Mouse (Mus musculus): Measurements from ENCODE around the gene Cntfr. TPM values are rescaled to one million over a fixed set of nuclear protein-coding genes. Genes with fewer than 3 reads are reported as not detected.
"Not testable (repeated sequence)": the region's sequence is repeated elsewhere in the genome, so short reads cannot be mapped to it uniquely, and the experiment has no call there.

The Cntfr gene
- 10.7 and 12.1 TPM in 2 replicates for polyA plus RNA-seq (2012; rRNA removed)

DNA sequence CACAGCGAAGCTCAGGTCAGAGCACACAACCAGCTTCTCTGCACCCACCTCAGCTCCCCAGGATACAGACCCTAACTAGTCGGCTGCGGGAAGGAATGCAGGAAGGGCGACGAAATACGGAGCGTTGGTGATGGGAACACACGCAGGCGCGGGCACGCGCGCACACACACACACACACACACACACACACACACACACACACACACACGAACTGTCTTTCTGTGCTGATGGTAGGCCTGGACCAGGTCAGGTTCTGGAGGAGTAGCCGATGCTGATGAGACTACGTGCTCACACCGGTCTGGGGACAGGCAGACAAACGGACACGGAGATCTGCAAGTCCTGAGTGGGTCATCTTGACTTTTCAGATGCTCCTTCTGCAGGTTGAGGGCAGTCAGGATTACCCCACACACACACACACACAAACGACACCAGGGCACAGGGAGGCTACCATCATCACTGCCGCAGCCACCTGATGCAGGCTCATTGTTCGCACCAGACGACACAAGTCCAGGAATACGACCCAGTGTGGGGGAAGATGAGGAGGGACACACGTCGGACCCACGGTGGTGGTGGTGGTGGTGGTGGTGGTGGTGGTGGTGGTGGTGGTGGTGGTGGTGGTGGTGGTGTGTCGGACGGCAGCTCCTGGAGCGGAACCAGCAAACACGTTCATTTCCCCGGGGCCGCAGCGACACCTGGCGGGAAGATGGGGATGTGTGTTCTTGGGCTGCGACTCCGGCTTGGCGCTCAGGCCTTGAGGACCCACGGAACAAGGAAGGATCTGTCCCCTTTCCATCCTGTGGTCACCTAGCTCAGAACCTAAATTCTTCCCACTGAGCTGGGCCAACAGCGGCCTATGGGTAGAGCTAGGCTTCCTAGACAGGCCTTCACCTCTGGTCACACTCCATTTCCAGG is at the start of gene Cntfr:
TSS of gene Cntfr (minus strand) at position 160 of the 912 bp plus-strand sequence.
- DNase-seq (ENCODE audit: low read depth) = not testable (repeated sequence)

DNA sequence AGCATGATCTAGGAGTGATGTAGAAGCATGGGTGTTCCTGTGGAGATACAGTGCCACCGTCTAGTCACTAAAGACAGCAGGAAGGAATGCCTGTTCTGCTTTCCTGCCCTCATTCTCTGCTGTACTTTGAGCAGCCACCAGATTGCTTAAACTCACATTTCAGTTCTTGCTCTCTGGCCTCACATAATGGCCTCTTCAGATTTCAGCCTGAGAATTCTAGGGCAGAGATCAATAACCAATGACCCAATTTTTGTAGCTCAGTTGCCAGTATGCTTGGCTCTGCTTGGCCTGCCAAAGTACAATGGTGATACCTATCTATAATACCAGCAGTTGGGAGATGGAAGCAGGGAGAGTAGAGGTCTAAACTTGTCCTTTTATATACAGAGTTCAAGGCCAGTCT is 48.1 kb upstream of the Cntfr start:
- DNase-seq (ENCODE audit: low read depth) = no peak

DNA sequence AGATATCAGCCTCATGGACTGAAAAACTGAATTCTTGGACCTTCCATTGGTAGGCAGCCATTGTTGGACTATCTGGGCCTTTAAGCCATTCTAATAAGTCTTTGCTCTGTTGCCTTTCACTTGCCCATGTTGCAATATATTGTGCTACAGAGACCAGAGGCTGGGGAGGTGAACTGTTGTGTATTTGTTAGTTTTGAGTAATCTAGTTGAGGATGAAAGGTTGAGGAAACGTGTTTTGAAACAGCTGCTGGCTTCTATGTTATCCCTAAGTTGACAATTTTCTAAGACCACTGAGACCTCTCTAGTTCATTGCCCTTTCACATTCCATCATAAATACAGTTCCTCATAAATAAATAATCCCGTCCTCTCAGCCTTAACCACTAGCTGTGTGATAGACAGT is 47.2 kb upstream of the Cntfr start:
- DNase-seq (ENCODE audit: low read depth) = no peak

DNA sequence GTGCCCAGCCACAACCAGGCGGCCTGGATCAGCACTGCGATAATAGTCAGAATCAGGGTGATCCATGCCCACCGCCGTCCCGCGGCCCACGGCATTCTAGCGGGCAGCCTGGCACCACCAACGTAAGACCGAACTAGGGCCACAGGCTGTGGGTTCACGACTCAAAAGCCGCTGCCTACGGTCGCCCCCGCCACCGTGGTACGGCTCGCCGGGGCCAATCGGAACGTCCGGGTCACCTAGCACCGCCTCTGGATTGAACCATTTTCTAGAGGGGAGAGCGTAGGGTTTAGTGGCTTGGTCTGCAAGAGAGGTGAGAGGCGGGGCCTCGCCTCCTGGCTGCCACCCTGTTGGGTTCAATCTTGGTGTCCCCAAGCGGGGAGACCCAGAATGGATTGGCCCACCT is 44.3 kb upstream of the Cntfr start:
- DNase-seq (ENCODE audit: low read depth) = no peak

DNA sequence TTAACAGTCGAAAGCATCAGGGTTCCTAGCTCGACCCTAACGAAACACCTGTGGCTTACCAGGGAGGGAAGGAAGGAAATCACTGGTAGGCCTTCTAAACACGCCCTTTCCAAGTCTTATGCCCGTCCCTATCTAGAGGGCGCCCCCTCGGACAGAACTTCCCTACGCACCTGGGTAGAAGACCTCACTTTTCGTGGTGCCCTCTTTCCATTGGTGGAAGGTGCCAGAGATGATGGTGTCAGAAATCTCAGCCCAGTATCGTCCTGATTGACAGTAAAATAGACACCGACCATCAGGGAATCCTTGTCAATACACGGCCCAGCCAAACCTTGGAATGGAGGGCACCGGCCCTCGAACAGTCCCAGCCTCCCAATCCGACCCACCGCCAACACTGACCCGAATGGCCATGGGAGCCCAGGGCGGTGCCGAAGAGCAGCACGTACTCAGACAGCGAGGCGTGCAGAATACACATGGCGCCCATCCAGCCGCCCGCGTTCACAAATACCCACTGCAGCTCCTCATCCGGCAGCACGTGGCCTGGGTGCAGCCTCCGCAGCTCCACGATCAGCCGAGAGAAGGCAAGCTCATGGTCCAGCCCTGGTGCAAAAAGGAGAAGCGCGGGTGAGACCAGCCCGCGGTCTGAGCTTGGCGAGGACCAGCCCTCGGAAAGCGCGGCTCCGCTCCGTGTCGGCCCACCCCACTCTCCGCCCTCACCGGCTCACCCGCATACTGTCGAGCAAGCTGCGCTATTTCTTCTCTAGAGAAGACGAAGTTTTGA is 43.7 kb upstream of the Cntfr start:
- no peak for DNase-seq (ENCODE audit: low read depth)

- DNase-seq (ENCODE audit: low read depth) = no peak
Measured at GRCm38 (mm10) chr4:41739260-41739659, 42.4 kb upstream of the Cntfr start.

DNA sequence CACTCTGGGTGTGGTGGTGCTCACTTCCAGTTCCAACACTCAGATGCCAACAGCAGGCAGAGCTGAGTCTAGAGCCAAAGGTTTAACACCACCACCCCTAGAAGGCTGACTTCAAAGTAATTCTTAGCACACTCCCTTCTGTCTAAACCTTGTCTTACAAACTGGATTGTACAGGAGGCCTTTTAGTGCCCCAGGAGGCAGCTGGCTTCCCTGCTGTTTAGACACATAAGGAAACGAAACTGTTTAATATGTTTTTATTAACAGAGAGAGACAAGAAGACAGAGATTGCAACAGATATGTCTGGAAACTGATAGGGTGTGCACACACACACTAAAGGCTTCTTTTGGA is 41.3 kb upstream of the Cntfr start:
- no peak for DNase-seq (ENCODE audit: low read depth)

- DNase-seq (ENCODE audit: low read depth) = no peak
Measured at GRCm38 (mm10) chr4:41737602-41738255, 40.8 kb upstream of the Cntfr start.

GRCm38 (mm10) chr4:41731052-41731765 is 34.3 kb upstream of the Cntfr start, which contains the start of gene Arid3c:
TSS of gene Arid3c (minus strand) at chr4:41731142.
- DNase-seq (ENCODE audit: low read depth) = no peak

GRCm38 (mm10) chr4:41726826-41727621 is 30.1 kb upstream of the Cntfr start:
- DNase-seq (ENCODE audit: low read depth) = no peak

DNA sequence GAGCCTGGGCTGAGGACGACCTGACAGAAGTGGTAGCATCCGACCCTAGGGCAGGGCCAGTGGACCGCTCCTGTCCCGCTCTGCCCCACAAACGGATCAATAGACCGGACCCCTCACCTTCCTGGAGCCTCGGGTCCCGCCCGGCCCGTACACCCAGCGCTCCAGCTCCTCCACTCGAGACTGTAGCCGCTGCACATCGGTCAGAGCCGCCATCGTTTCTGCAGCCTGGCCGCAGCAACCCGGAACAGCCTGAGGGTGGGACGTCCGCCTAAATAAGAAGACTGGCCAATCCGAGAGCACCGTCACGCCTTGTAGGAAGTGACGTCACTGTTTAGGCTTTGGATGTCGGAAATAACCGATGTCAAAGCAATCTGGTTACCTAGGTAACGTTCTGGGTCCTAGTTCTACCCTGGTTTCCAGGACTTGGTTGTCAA is 26.0 kb upstream of the Cntfr start, which contains the start of gene Dctn3:
TSS of gene Dctn3 (minus strand) at position 253 of the 434 bp plus-strand sequence.
- DNase-seq (ENCODE audit: low read depth) = no peak

DNA sequence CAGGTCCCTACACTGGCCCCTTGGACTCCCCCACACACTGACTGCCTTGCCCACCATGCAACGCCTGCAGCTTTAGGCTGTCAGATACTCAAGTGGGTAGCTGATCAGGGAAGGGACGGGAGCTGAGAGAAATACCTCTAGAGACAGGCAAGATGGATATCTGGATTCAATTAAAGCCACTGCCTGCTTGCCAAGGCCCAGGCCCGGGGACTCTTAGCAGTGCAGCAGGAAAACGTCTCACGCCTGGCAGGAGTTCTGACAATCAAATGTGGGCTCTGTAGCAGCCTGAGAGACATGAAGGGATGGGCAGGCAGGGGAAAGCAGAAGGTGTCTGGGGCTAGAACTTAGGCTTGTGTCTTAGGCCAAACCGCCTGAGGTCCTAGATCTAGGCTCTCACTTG is 19.9 kb upstream of the Cntfr start:
- DNase-seq (ENCODE audit: low read depth) = no peak

DNA sequence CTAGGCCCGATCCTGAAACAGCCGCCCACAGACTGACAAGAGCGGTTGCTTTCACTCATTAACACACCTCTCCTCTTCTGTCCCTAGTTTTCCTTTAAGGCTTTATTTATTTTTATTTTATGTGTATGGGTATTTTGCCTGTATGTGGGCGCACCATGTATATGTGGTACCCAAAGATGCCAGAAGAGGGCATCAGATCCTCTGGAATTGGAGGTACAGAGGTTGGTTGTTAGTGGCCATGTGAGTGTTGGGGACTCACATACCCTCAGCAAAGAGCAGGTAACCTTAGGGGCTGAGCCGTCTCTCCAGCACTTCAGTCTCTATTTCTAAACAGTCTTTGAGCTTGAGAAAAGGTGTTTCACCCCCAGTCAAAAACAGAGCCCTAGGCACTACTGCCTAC is 18.7 kb upstream of the Cntfr start:
- no peak for DNase-seq (ENCODE audit: low read depth)

DNA sequence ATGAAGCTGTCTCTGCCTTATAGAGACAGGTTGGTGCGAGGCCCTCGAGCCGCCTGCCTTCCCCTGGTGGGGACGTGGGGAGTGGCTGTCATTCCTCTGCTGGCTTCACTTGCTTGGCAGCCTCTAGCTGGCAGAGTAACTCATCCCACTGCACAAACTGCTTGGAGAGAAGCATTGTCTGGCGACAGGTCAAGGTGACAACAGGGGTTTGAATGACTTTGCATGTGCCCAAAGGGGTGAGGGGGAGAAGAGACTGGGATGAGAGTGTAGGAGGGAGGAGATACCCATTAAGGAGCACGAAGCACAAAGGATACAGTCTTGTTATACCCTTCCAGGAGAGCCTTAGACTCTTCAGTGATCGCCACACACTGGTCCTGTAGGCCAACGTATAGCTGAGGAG is 18.2 kb upstream of the Cntfr start:
- DNase-seq (ENCODE audit: low read depth) = no peak

GRCm38 (mm10) chr4:41714276-41714675 is 17.4 kb upstream of the Cntfr start:
- no peak for DNase-seq (ENCODE audit: low read depth)

GRCm38 (mm10) chr4:41713197-41714067 is 16.5 kb upstream of the Cntfr start, which contains the start of gene Rpp25l:
TSS of gene Rpp25l (minus strand) at chr4:41713534.
- no peak for DNase-seq (ENCODE audit: low read depth)

- DNase-seq (ENCODE audit: low read depth) = no peak
Measured at GRCm38 (mm10) chr4:41712421-41713196, 15.7 kb upstream of the Cntfr start.

- no peak for DNase-seq (ENCODE audit: low read depth)
Measured at GRCm38 (mm10) chr4:41711705-41712375, 15.0 kb upstream of the Cntfr start.
